Mouse (Mus musculus) mouse embryonic stem cell (cell line): ENCODE measurements around the gene St8sia2.

Experiments
- in situ Hi-C, 2 experiments: fragments of 300-500 bp; cut with MboI; formaldehyde crosslinking; loops; 1 replicate in 1 of 2; 3 replicates in 1 of 2; pipeline ENCODE4 v1.14.3; 2019 to 2020; ENCODE audit warnings: low sequenced_read_pairs in 2 of 2, low pct_unique_long_range_greater_than_20kb in 1 of 2, mixed read lengths in 1 of 2; ENCODE audit not compliant: unreplicated experiment in 1 of 2

The St8sia2 gene

GRCm38 (mm10) chr7:73909432-73910205 lies 103.9 kb downstream of the St8sia2 start:
- in situ Hi-C loops = no loop called here

GRCm38 (mm10) chr7:73894506-73894905 lies 119.0 kb downstream of the St8sia2 start:
- in situ Hi-C loops = no loop called here

- in situ Hi-C loops = no loop called here
Observed at GRCm38 (mm10) chr7:73891830-73892229, 121.7 kb downstream of the St8sia2 start.

DNA sequence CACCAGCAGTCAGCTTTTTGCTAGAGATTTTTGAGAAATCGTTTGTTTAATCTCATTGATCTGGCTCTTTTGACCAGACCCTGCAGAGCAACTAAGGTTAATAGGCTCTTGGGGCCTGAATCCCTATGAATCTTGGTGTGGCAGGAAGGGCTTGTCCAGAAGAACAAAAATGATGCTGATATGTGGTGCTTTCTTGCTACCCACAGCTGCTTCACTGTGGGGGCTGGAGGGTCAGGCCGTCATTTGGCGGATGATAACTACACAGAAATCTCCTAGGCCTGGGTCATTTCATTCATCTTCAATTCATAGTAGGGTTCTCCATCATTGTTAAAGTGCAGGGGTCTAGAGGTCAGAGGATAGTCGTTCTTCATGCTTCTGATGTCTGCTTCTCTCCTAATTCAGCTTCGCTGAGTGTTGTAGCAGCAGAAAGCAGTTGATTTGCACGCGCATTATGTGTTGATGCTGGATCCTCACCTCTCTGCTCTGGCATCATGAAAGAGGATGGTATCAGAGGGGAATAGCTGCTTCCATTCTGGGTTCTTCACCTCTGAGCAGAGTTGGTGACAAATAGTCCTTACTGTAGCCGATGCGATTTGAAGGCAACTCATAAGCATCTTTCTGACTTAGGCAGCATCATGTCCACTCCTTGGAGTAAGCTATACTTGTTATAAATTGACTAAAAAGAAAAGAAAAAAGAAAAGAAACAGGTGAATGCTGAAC lies 122.4 kb downstream of the St8sia2 start:
- in situ Hi-C loops = no loop called here

- in situ Hi-C loops = no loop called here
Observed at GRCm38 (mm10) chr7:73890466-73890865, 123.0 kb downstream of the St8sia2 start.
